ENCODE assay signal across 23 mouse cellular contexts in genomic region chr2:128239451-128239850, GRCm38 (mm10).
"Had no signal": no experiment of that assay in that cellular context is flagged by ENCODE, and none has a peak within 500 bp of the region (broad histone marks: within the 10 kb centered on the region; RNA-seq: fewer than 3 reads in every experiment).

No protein-coding gene starts in this region.

- H3K27me3 ChIP-seq: kidney, embryonic 15.5 days; limb, embryonic 12.5 days; limb, embryonic 15.5 days; midbrain, embryonic 13.5 days; neural tube, embryonic 13.5 days had no signal

- H3K36me3 ChIP-seq: kidney, embryonic 15.5 days; limb, embryonic 12.5 days; limb, embryonic 15.5 days; midbrain, embryonic 10.5 days; midbrain, embryonic 13.5 days; neural tube, embryonic 13.5 days had no signal

- DNase-seq: kidney, adult 8-10 months; kidney, postnatal 10 days; kidney, postnatal 4 days; left cerebral cortex, postnatal 4 days; liver, postnatal 0 days; lung, embryonic 14.5 days; lung, postnatal 36 days; retina, postnatal 1 day; right cerebral cortex, postnatal 25 days; thymus, adult 18-20 months; thymus, postnatal 4 days had no signal

- H3K9ac ChIP-seq: kidney, embryonic 15.5 days; limb, embryonic 12.5 days; limb, embryonic 15.5 days; liver, embryonic 14.5 days; liver, postnatal 0 days; lung, embryonic 14.5 days; midbrain, embryonic 13.5 days; neural tube, embryonic 13.5 days had no signal

- H3K27ac ChIP-seq: limb, embryonic 12.5 days; limb, embryonic 15.5 days; liver, embryonic 14.5 days; midbrain, embryonic 10.5 days; midbrain, embryonic 13.5 days; neural tube, embryonic 13.5 days had no signal

- ATAC-seq: liver, postnatal 0 days; lung, postnatal 0 days; midbrain, embryonic 13.5 days; midbrain, embryonic 16.5 days had no signal

- H3K4me3 ChIP-seq: kidney, embryonic 15.5 days; limb, embryonic 12.5 days; limb, embryonic 15.5 days; megakaryocyte, embryonic 14.5 days; midbrain, embryonic 10.5 days; midbrain, embryonic 13.5 days; myocyte; neural tube, embryonic 13.5 days had no signal

- H3K9me3 ChIP-seq: kidney, embryonic 15.5 days; limb, embryonic 12.5 days; limb, embryonic 15.5 days; megakaryocyte, embryonic 14.5 days; midbrain, embryonic 10.5 days; midbrain, embryonic 13.5 days; neural tube, embryonic 13.5 days had no signal

- H3K4me2 ChIP-seq: kidney, embryonic 15.5 days; limb, embryonic 12.5 days; limb, embryonic 15.5 days; liver, embryonic 11.5 days; midbrain, embryonic 13.5 days; neural tube, embryonic 13.5 days had no signal
